Mouse (Mus musculus) thymus, adult 18-20 months (tissue): ENCODE measurements around the gene Psma7.

Experiments
- DNase-seq, 2 experiments: peaks; one replicate each; pipeline ENCODE4 v3.0.0; 2022; ENCODE audit warnings: mixed read lengths in 2 of 2

Psma7 gene

DNA sequence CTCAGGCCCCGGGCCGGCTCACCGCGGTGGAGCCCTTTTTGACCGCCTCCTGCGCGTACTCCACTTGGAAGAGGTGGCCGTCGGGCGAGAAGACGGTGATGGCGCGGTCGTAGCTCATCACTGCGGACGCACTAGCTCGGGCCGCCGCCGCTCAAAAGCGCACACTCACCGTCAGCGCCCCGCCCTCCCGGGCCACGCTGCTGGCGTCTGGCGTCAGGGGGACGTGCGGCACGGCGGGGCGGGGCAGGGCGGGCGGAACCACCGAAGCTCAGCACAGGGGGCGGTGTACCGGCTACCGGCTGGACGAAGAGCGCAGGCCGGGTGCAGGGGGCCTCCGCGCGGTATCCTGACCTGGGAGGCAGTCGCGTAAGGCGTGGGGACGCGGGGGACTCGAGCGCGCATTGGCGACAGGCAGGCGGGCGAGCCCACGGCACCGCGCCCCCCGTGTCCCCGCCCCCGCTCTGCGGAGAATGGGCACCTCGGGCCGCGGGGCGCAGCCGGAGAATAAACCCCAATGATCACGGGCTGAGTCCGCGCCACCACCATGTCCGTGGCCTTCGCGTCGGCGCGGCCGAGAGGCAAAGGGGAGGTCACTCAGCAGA, at the start of gene Psma7, which contains the start of gene Ss18l1:
Psma7 (minus strand) TSS at position 178 of the 602 bp plus-strand sequence.
Ss18l1 (plus strand) TSS at position 254 of the 602 bp plus-strand sequence.
- peak; percentile 80 to 81 for DNase-seq

GRCm38 (mm10) chr2:180090285-180090684, 48.1 kb upstream of the Psma7 start:
- DNase-seq, result no peak

DNA sequence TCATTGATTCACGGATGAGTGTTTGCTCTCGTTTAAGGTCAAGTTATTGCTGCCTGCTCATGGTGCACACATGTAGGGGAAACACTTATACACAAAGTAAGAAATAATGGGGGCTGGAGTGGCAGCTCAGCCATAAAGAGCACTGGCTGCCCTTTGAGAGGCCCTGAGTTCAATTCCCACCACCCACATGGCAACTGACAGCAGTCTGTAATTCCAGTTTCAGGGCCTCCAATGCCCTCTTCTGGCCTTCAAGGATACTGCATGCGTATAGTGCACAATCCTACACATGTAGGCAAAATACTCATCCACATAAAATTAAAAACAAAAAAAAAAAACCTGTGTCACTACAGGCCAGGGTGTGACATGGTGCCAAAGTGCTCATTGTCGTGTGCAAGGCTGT, 45.2 kb upstream of the Psma7 start:
- no peak for DNase-seq

- DNase-seq, result no peak
Measured at GRCm38 (mm10) chr2:180086637-180087027, 44.4 kb upstream of the Psma7 start.

GRCm38 (mm10) chr2:180085926-180086636, 43.8 kb upstream of the Psma7 start:
- no peak for DNase-seq

DNA sequence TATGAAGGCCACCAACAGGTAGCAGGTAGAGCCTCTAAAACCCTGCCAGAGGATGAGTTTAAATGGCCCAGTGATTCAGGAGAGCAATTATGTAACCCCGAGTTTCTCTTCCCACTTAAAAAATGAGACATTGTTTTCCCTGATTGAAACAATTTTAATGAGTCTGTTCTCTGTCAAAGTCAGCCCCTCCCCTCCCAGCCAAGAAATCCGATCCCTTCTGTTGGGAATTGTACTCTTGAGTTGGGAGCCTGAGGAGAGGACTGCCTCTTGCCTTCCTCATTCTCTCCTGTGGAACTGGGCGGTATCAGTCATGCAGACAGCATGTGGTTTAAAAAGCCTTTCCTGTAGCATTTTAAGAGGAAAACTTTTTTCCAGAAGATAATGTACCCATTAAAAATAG, 42.3 kb upstream of the Psma7 start:
- no peak for DNase-seq

GRCm38 (mm10) chr2:180083063-180083462, 40.8 kb upstream of the Psma7 start:
- no peak for DNase-seq

- DNase-seq, result no peak
Measured at GRCm38 (mm10) chr2:180080680-180081079, 38.4 kb upstream of the Psma7 start.

GRCm38 (mm10) chr2:180077622-180078021, 35.4 kb upstream of the Psma7 start:
- no peak for DNase-seq

GRCm38 (mm10) chr2:180072886-180073285, 30.7 kb upstream of the Psma7 start:
- peak; percentile 61 to 75 for DNase-seq

- no peak for DNase-seq
Measured at GRCm38 (mm10) chr2:180071671-180072070, 29.4 kb upstream of the Psma7 start.

DNA sequence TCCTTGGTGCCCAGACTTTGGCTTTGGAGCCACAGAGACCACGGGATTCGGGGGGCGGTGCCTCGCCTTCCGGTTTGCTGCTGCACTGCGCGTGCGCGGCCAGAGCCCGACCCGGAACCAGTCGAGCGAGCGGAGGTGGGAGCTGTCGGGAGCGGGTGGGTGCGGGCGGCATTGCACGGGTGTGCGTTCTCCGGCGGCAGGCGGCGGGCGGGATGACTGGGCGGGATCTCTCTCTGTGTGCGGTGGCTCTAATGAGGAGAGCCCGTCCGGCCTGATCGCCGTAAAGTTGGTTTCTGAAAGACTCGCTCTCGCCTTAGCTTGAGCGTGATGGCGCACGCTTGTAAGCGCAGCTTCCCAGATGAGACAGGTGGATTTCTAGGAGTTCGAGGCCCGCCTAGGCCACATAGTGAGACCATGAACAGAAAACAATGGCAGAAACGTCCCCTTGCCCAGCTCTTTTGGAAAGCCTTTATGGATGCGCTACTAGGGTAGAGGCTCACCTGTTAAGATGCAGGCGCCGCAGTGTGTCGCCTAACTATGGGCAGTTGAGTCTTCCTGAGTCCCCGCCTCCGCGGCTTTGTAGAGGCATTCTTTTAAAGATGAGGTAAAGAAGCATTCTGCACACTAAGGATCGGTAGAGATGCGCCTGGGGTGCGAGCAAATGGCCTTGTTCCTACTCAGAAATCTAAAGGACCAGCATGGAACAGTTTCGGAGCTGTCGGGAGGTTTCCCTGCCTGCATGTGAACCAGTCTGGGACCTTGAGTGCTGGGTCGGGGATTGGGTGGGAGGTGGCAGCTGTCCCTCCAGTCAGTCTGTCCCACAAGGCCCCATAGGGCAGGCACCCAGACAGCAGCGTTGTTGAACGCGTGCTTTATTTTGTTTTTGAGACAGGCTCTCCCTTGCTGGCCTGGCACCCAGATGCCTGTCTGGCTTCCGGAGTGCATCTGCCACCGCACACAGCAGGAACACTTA, 28.5 kb upstream of the Psma7 start, which contains the start of gene Mtg2:
Mtg2 (plus strand) TSS at position 108 of the 973 bp plus-strand sequence.
- DNase-seq, result peak; percentile 86 to 90

- DNase-seq, result no peak
Measured at GRCm38 (mm10) chr2:180069770-180070480, 27.7 kb upstream of the Psma7 start.

GRCm38 (mm10) chr2:180063338-180064131, 21.3 kb upstream of the Psma7 start:
- no peak for DNase-seq

DNA sequence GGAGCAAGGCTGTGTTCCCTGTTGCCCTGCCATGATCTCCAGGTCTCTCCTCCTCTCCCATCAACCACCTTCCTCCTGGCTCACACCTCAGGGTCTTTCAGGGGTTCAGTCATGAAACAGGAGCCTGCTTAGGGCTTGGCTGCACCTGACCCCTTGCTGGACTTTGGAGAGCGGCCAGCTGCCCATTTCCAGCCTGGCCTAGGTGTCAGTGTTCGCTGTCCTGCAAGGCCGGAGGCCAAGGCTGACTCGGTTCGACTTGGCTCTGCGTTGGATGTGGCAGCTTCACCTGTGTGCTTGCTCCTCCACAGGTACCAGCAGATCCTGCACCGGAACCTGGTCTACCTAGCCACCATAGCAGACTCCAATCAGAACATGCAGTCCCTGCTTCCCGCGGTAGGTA, 10.8 kb upstream of the Psma7 start:
- no peak for DNase-seq

DNA sequence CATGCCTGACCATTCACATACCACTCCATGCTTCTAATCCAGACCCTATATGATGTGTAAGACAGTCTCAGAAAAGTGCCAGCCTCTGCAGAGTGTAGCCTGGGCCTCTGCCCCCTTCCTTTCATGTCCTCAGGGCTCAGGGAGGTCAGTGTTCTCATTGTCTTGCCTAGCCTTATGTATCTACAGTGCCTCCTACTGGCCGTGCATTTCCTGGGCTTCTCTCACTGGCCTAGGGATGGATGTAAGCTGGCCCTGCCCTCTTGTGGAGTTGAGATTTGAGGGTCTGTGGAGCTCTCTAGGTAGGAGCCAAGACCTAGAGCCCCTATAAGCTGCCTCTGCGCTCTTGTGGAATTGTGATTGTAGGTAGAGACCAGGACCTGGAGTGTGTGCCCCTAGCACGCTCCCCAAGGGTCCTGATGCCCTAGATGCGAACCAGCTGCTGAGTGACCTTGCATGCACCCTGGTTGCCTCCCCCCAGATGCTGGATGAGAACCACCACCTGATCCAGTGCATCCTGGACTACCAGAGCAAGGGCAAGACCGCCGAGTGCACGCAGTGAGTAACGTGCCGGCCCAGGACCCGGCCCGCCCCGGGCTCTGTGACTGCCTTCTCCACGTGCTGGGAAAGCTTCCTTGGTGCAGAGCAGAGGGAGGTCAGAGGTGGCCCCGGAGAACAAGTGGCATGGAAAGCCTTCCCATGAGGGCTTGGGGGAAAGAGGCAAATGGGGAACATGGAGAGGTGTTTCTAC, 9.9 kb upstream of the Psma7 start:
- DNase-seq, result no peak

DNA sequence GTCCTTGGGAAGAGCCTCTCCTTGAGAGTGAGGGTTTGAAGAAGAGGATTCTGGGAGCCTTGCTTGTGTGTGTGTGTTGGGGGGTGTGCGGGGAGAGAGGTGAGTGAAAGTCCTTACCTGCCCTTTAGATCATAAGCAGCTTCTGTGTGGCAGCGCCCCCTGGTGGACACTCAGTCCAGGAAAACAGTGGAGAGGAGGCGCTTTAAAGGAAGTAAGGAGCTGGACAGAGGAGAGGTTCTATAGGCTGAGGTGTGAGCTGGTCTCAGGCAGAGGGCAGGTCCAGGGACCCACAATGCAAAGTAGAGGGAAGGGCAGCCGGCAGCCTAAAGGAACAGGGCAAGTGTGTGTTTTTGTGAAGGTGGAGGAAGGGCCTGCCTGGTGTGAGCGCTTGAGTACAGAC, 8.8 kb upstream of the Psma7 start:
- peak; percentile 59 to 68 for DNase-seq

DNA sequence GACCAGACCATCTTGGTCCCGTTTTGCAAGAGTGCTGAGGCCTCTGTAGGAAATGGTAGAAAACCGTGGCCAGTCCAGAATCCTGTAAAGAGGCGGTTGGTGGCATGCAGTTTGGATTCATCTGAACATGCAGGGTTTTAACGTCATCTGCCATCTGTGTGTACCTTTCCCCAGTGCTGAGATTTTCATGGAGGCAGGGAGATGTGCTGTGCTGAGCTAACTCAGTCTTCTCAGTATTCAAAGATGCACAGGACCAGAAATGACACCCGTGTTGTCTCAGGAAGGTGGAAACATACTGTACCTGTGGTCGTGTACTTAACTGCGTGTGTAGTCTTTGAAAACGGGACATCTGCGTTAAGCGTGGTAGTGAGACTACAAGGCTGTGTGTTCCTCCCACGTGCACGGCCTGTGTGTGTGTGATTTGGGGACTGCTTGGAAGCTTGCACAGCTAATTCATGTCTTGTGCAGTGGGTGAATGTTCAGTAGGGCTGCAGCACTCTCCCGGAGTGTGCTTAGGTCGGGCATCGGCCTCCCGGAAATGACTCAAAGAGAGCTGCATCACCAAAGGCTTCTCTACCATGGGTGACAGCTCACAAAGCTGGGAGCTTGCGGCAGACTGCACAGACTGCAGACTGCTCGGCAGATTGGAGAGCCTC, 5.9 kb upstream of the Psma7 start:
- DNase-seq, result no peak

DNA sequence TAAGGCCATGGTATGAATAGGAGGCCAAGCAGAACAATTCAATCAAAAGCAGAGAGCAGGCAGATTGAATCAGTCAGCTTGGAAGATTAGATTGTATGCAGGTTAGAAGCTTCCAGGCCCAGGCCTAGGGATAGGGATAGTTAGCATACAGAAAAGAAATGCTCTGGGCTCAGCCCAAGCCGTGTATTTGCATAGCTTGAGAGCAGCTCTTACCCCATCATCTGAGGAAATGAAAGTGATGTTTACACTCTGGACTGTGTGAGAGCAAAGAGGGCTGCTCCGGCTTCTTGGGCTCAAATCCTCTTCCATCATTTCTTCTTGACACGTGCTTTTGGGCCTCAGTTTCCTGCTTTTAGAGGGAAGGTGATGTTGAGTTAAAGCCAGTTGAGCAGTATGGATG, 5.3 kb upstream of the Psma7 start:
- DNase-seq, result no peak

- DNase-seq, result no peak
Measured at GRCm38 (mm10) chr2:180045283-180045682, 3.0 kb upstream of the Psma7 start.
